Mouse (Mus musculus) heart, adult 2 months (tissue): ENCODE measurements around the gene Atp6v0a4.
A peak's percentile ranks its signal among the peaks of the same experiment; 100 is the strongest.

ENCODE experiments used
- CTCF ChIP-seq: fragments of 200-600 bp; IDR thresholded peaks from 2 replicates; pipeline ENCODE4 v1.8.1; 2022; ENCODE audit warnings: antibody characterized with exemption, mild to moderate bottlenecking, moderate library complexity
- POLR2A ChIP-seq: fragments of 200-500 bp; IDR thresholded peaks from 2 replicates; pipeline ENCODE4 v1.6.1; 2011; ENCODE audit warnings: mild to moderate bottlenecking, low read depth, low read length, control low read depth; ENCODE audit not compliant: insufficient read depth

- TF ChIP-seq CTCF (peak; percentile 83), POLR2A (no peak)
Observed at GRCm38 (mm10) chr6:38066215-38066614, 58.2 kb downstream of the Atp6v0a4 start.
